Mouse (Mus musculus) CH12.LX (cell line): ENCODE data around the gene Gnat1. TPM values are rescaled to one million over a fixed set of nuclear protein-coding genes. Genes with fewer than 3 reads are reported as not detected.

Experiments
- DNase-seq: peaks from one replicate; pipeline ENCODE4 v3.0.0-alpha.2; 2013; ENCODE audit errors: extremely low read depth
- H3K27ac ChIP-seq: 2 replicates; pipeline ENCODE4 v1.5.1; 2012; ENCODE audit warnings: low read depth, mild to moderate bottlenecking, control low read depth, moderate library complexity; ENCODE audit not compliant: insufficient read depth
- H3K27me3 ChIP-seq: replicated peaks from 2 replicates; pipeline ENCODE3; 2012; ENCODE audit warnings: inconsistent platforms
- H3K36me3 ChIP-seq, 2 experiments: replicated peaks in 1 of 2; 2 replicates each; pipeline versions ENCODE3 to v1.6.1; 2012; ENCODE audit warnings: inconsistent platforms in 1 of 2, low read length in 1 of 2, mild to moderate bottlenecking in 1 of 2, mixed read lengths in 1 of 2, moderate library complexity in 1 of 2; ENCODE audit not compliant: control insufficient read depth in 1 of 2, insufficient read depth in 1 of 2
- H3K4me1 ChIP-seq, 2 experiments: 2 replicates each; pipeline ENCODE4 v1.6.1; 2012; ENCODE audit warnings: inconsistent platforms in 1 of 2, moderate library complexity in 1 of 2; ENCODE audit not compliant: insufficient read depth in 2 of 2, control insufficient read depth in 1 of 2
- H3K4me2 ChIP-seq: 2 replicates; pipeline ENCODE4 v1.6.1; 2012; ENCODE audit warnings: low read depth, mild to moderate bottlenecking, control low read depth; ENCODE audit not compliant: poor library complexity, insufficient read depth, severe bottlenecking
- H3K4me3 ChIP-seq, 3 experiments: fragments of 150-350 bp in 1 of 3; sonication (generic) in 1 of 3; replicated peaks in 1 of 3; 2 replicates each; pipeline versions ENCODE3 to v1.5.1; 2011 to 2012; ENCODE audit warnings: low read depth in 2 of 3, low read length in 2 of 3, mild to moderate bottlenecking in 2 of 3, moderate library complexity in 2 of 3, control low read depth in 1 of 3, improper control_type of control experiment in 1 of 3, inconsistent platforms in 1 of 3, mixed read lengths in 1 of 3; ENCODE audit not compliant: poor library complexity in 1 of 3
- H3K79me2 ChIP-seq: replicated peaks from 2 replicates; pipeline ENCODE4 v1.6.1; 2012; ENCODE audit warnings: mild to moderate bottlenecking, moderate library complexity; ENCODE audit not compliant: control insufficient read depth, poor library complexity, insufficient read depth, severe bottlenecking; ENCODE audit errors: extremely low read depth
- H3K9ac ChIP-seq: 2 replicates; pipeline ENCODE4 v1.6.1; 2012; ENCODE audit warnings: low read depth, mild to moderate bottlenecking, control low read depth, moderate library complexity; ENCODE audit not compliant: insufficient read depth
- H3K9me3 ChIP-seq: replicated peaks from 2 replicates; pipeline ENCODE3; 2012; ENCODE audit warnings: low read length, inconsistent platforms, mixed read lengths
- BHLHE40 ChIP-seq: IDR thresholded peaks from 2 replicates; pipeline ENCODE4 v1.6.1; 2011; ENCODE audit warnings: mild to moderate bottlenecking, low read depth, low read length, improper control_type of control experiment
- CHD1 ChIP-seq: IDR thresholded peaks from 2 replicates; pipeline ENCODE4 v1.6.1; 2012; ENCODE audit warnings: low read depth, low read length, improper control_type of control experiment, inconsistent platforms
- CTCF ChIP-seq, 2 experiments: IDR thresholded peaks in 1 of 2; conservative IDR thresholded peaks in 1 of 2; 2 replicates each; pipeline ENCODE4 v1.5.1; 2011 to 2012; ENCODE audit warnings: low read depth in 2 of 2, low read length in 2 of 2, improper control_type of control experiment in 1 of 2, inconsistent platforms in 1 of 2, mild to moderate bottlenecking in 1 of 2, moderate library complexity in 1 of 2
- E2F4 ChIP-seq: IDR thresholded peaks from 2 replicates; pipeline ENCODE4 v1.6.1; 2011; ENCODE audit warnings: low read depth, low read length, improper control_type of control experiment; ENCODE audit not compliant: insufficient replicate concordance
- ELF1 ChIP-seq: IDR thresholded peaks from 2 replicates; pipeline ENCODE4 v1.6.1; 2014; ENCODE audit warnings: low read depth, mild to moderate bottlenecking, inconsistent platforms, low read length, improper control_type of control experiment
- ETS1 ChIP-seq: conservative IDR thresholded peaks from 2 replicates; pipeline ENCODE4 v1.6.1; 2012; ENCODE audit warnings: low read depth, mild to moderate bottlenecking, inconsistent platforms, low read length, improper control_type of control experiment, moderate library complexity
- GABPA ChIP-seq: IDR thresholded peaks from 2 replicates; pipeline ENCODE4 v1.6.1; 2012; ENCODE audit warnings: low read depth, low read length, improper control_type of control experiment, inconsistent platforms; ENCODE audit not compliant: insufficient replicate concordance
- HCFC1 ChIP-seq: IDR thresholded peaks from 2 replicates; pipeline ENCODE4 v1.6.1; 2012; ENCODE audit warnings: low read depth, mild to moderate bottlenecking, inconsistent platforms, low read length, improper control_type of control experiment
- IRF4 ChIP-seq: IDR thresholded peaks from 2 replicates; pipeline ENCODE4 v1.6.1; 2014; ENCODE audit warnings: low read depth, mild to moderate bottlenecking, inconsistent platforms, low read length, improper control_type of control experiment
- JUN ChIP-seq: IDR thresholded peaks from 2 replicates; pipeline ENCODE4 v1.6.1; 2011; ENCODE audit warnings: low read depth, mild to moderate bottlenecking, low read length, improper control_type of control experiment, moderate library complexity; ENCODE audit not compliant: insufficient read depth
- JUND ChIP-seq: conservative IDR thresholded peaks from 2 replicates; pipeline ENCODE4 v1.6.1; 2011; ENCODE audit warnings: low read depth, low read length, improper control_type of control experiment
- KAT2A ChIP-seq: IDR thresholded peaks from 2 replicates; pipeline ENCODE4 v1.6.1; 2012; ENCODE audit warnings: low read length, improper control_type of control experiment, inconsistent platforms; ENCODE audit not compliant: insufficient replicate concordance
- MAFK ChIP-seq: IDR thresholded peaks from 2 replicates; pipeline ENCODE4 v1.6.1; 2011; ENCODE audit warnings: low read length, improper control_type of control experiment; ENCODE audit not compliant: insufficient replicate concordance
- MAZ ChIP-seq: IDR thresholded peaks from 2 replicates; pipeline ENCODE4 v1.6.1; 2012; ENCODE audit warnings: low read depth, mild to moderate bottlenecking, inconsistent platforms, low read length, improper control_type of control experiment, moderate library complexity
- MXI1 ChIP-seq: IDR thresholded peaks from 2 replicates; pipeline ENCODE4 v1.6.1; 2011; ENCODE audit warnings: mild to moderate bottlenecking, low read depth, low read length, improper control_type of control experiment
- MYC ChIP-seq: IDR thresholded peaks from 2 replicates; pipeline ENCODE4 v1.6.1; 2011; ENCODE audit warnings: low read depth, mild to moderate bottlenecking, improper control_type of control experiment, low read length
- NRF1 ChIP-seq: IDR thresholded peaks from 2 replicates; pipeline ENCODE4 v1.6.1; 2014; ENCODE audit warnings: low read depth, mild to moderate bottlenecking, inconsistent platforms, low read length, improper control_type of control experiment, moderate library complexity
- PAX5 ChIP-seq: IDR thresholded peaks from 2 replicates; pipeline ENCODE4 v1.6.1; 2012; ENCODE audit warnings: low read length, inconsistent platforms, mixed read lengths
- POLR2A ChIP-seq: IDR thresholded peaks from 2 replicates; pipeline ENCODE4 v1.6.1; 2011; ENCODE audit warnings: low read depth, mild to moderate bottlenecking, improper control_type of control experiment, low read length
- POLR2AphosphoS2 ChIP-seq: IDR thresholded peaks from 2 replicates; pipeline ENCODE4 v1.6.1; 2011; ENCODE audit warnings: low read depth, low read length, improper control_type of control experiment
- RAD21 ChIP-seq: IDR thresholded peaks from 2 replicates; pipeline ENCODE4 v1.6.1; 2011; ENCODE audit warnings: low read depth, mild to moderate bottlenecking, low read length, improper control_type of control experiment, moderate library complexity
- RCOR1 ChIP-seq: conservative IDR thresholded peaks from 2 replicates; pipeline ENCODE4 v1.6.1; 2012; ENCODE audit warnings: low read depth, mild to moderate bottlenecking, inconsistent platforms, low read length, improper control_type of control experiment
- SIN3A ChIP-seq: IDR thresholded peaks from 2 replicates; pipeline ENCODE4 v1.6.1; 2012; ENCODE audit warnings: low read length, improper control_type of control experiment, inconsistent platforms
- TBP ChIP-seq: conservative IDR thresholded peaks from 2 replicates; pipeline ENCODE4 v1.6.1; 2011; ENCODE audit warnings: low read depth, low read length, improper control_type of control experiment
- UBTF ChIP-seq: IDR thresholded peaks from 2 replicates; pipeline ENCODE4 v1.6.1; 2012; ENCODE audit warnings: low read depth, mild to moderate bottlenecking, inconsistent platforms, low read length, improper control_type of control experiment, moderate library complexity
- USF1 ChIP-seq: IDR thresholded peaks from 2 replicates; pipeline ENCODE4 v1.6.1; 2014; ENCODE audit warnings: low read depth, mild to moderate bottlenecking, inconsistent platforms, low read length, improper control_type of control experiment
- USF2 ChIP-seq: conservative IDR thresholded peaks from 2 replicates; pipeline ENCODE4 v1.6.1; 2011; ENCODE audit warnings: low read depth, low read length, improper control_type of control experiment
- ZC3H11A ChIP-seq: IDR thresholded peaks from 2 replicates; pipeline ENCODE4 v1.6.1; 2012; ENCODE audit warnings: low read depth, mild to moderate bottlenecking, inconsistent platforms, low read length, improper control_type of control experiment
- ZKSCAN1 ChIP-seq: IDR thresholded peaks from 2 replicates; pipeline ENCODE4 v1.6.1; 2012; ENCODE audit warnings: low read depth, inconsistent platforms, low read length, improper control_type of control experiment, borderline replicate concordance
- ZMIZ1 ChIP-seq: IDR thresholded peaks from 2 replicates; pipeline ENCODE4 v1.6.1; 2012; ENCODE audit warnings: low read depth, mild to moderate bottlenecking, inconsistent platforms, low read length, improper control_type of control experiment
- ZNF384 ChIP-seq: IDR thresholded peaks from 2 replicates; pipeline ENCODE4 v1.6.1; 2012; ENCODE audit warnings: low read depth, low read length, improper control_type of control experiment, inconsistent platforms
- dilution Hi-C: fragments of 300-500 bp; cut with MboI; formaldehyde crosslinking; loops from 2 replicates; pipeline ENCODE4 v1.14.3; 2020; ENCODE audit warnings: low sequenced_read_pairs; ENCODE audit not compliant: extremely low pct_unique_long_range_greater_than_20kb, extremely low pct_ligation_motif_present
- in situ Hi-C: fragments of 300-500 bp; cut with MboI; formaldehyde crosslinking; loops from 3 replicates; pipeline ENCODE4 v1.14.3; 2019; ENCODE audit warnings: low sequenced_read_pairs, low pct_ligation_motif_present, low pct_unique_long_range_greater_than_20kb, mixed read lengths
- polyA plus RNA-seq: library from polyadenylated mRNA; unstranded; fragments of >175 nt; gene quantifications from 2 replicates; pipeline ENCODE4 v1.2.1, GENCODE M21; 2012; ENCODE audit warnings: low read depth; ENCODE audit not compliant: insufficient read length
- total RNA-seq, 2 experiments: library from RNA; depleted of rRNA; stranded (reverse); fragments of 300-350 nt in 1 of 2; fragments of >200 nt in 1 of 2; gene quantifications; 2 replicates each; pipeline ENCODE4 v1.2.3; 2012 to 2014

Gnat1 gene
- total and polyA plus RNA-seq, 3 experiments = 3.0 TPM; not detected in 2

- dilution Hi-C loops = no loop called here
- H3K4me2 ChIP-seq = no peak overlapping the region
- TF ChIP-seq TBP (no peak), MXI1 (no peak), USF2 (no peak), NRF1 (no peak), CTCF (conservative IDR thresholded peaks at IDR 0.05 in 1 of 2, IDR thresholded peaks at IDR 0.05 in 1 of 2; ENCODE audit: low read depth in 2 of 2, low read length in 2 of 2) (no peak), ETS1 (no peak), MAFK (no peak), MAZ (no peak), SIN3A (no peak), CHD1 (no peak), ZC3H11A (no peak)
- no peak for DNase-seq
- H3K4me1 ChIP-seq = peaks cover 13 to 43% of the 10 kb centered on the region in 2 experiments
- H3K36me3 ChIP-seq = no peaks in the 10 kb centered on the region
- peaks cover 7% of the 10 kb centered on the region for H3K27me3 ChIP-seq
- no peaks in the 10 kb centered on the region for H3K9me3 ChIP-seq
- no peak overlapping the region for H3K4me3 ChIP-seq
- H3K27ac ChIP-seq = no peak overlapping the region
- no peaks in the 10 kb centered on the region for H3K79me2 ChIP-seq
- in situ Hi-C loops = loop anchor here (5.0 kb wide), 2 partner anchors 34 to 36 kb away; partner anchors contain the start of genes Gnat1 and Sema3b
- no peak overlapping the region for H3K9ac ChIP-seq
Measured at GRCm38 (mm10) chr9:107641666-107642065, 37.8 kb downstream of the Gnat1 start.

DNA sequence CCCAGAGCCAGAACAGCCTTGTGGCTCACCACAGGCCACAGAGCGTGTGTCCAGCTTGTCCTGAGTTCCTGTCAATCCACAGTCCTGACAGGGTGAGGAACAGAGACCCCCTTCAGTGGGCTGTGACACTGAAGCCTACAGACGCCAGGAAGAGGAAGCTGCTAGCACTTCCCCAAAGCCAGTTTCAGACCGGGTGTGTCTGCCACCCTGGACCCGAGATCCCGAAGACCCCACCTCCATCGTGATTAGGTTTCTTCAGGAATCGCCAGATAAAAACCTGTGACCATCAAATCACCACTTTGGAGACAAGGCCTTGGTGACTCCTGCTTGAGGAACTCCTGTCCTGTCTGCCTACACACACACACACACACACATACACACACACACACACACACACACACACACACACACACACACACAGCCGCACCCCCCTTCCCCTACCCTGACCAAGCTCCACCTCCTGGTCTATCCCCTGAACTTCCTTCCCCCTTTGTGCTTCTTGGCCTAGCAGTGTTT is 39.2 kb downstream of the Gnat1 start:
- Histone ChIP-seq H3K36me3 (no peaks in the 10 kb centered on the region), H3K79me2 (no peaks in the 10 kb centered on the region), H3K9ac (0 out of 2 replicates have a peak overlapping the region, but pooled peaks have one; percentile 2), H3K4me3 (no peak overlapping the region), H3K4me2 (0 out of 2 replicates have a peak overlapping the region, but pooled peaks have one; percentile 8), H3K4me1 (peaks cover 13 to 49% of the 10 kb centered on the region in 2 experiments), H3K9me3 (no peaks in the 10 kb centered on the region), H3K27me3 (peaks cover 5% of the 10 kb centered on the region), H3K27ac (no peak overlapping the region)
- DNase-seq = peak; percentile 51
- dilution Hi-C loops = no loop called here
- in situ Hi-C loops = loop anchor here (5.0 kb wide), 2 partner anchors 33 to 37 kb away; partner anchors contain the start of genes Gnat1 and Sema3b
- no peak for TF ChIP-seq ETS1
- TF ChIP-seq POLR2A = peak; percentile 33; the same call in 1 of the 2 replicates
- TF ChIP-seq E2F4 = no peak
- TF ChIP-seq SIN3A = no peak
- TF ChIP-seq ELF1 = 0 out of 2 replicates have a peak, but pooled peaks have one; percentile 27
- no peak for TF ChIP-seq TBP
- no peak for TF ChIP-seq CHD1
- no peak for TF ChIP-seq JUND
- TF ChIP-seq ZMIZ1 = no peak
- no peak for TF ChIP-seq MYC
- no peak for TF ChIP-seq USF1
- no peak for TF ChIP-seq ZNF384
- TF ChIP-seq KAT2A = no peak
- no peak for TF ChIP-seq ZC3H11A
- TF ChIP-seq MAZ = no peak
- no peak for TF ChIP-seq UBTF
- TF ChIP-seq IRF4 = 0 out of 2 replicates have a peak, but pooled peaks have one; percentile 12
- no peak for TF ChIP-seq RAD21
- TF ChIP-seq HCFC1 = no peak
- no peak for TF ChIP-seq USF2
- no peak for TF ChIP-seq PAX5
- TF ChIP-seq BHLHE40 = no peak
- no peak for TF ChIP-seq ZKSCAN1
- no peak for TF ChIP-seq GABPA
- no peak for TF ChIP-seq RCOR1
- TF ChIP-seq POLR2AphosphoS2 = no peak
- TF ChIP-seq JUN = no peak
- TF ChIP-seq MXI1 = no peak
